Mouse (Mus musculus): ENCODE results near the gene Tmem81. TPM values are rescaled to one million over a fixed set of nuclear protein-coding genes. Genes with fewer than 3 reads are reported as not detected.

The Tmem81 gene
- total RNA-seq, 2 experiments from 2014 or later, result 1.3 to 1.7 TPM

DNA sequence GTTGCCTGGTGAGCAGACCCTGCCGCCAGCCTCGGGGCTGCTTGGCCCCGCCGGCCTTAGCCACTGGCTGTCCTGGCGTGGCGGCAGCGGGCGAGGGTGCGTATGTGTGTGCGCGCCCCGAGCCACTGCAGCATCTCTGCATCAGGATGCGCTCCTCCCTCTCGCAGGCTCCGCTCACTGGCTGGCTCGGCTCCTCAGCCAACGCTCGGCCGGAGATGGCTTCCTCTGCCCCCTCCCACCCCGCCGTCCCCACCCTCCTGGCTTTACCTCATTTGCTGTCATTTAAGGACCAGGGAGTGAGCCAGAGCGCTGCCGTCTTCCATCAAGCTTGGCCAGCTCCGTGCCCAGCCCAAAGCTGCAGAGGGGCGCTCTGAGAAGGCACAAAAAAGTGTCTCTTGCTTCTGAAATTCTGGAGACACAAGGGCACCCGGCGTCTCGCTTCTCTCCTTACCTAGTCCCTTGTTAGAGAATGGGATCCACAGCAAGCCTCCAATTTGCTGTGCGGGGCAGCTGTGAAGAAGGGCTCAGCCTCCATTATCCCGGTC, 36.8 kb downstream of the Tmem81 start, which contains the start of gene Cntn2:
Gene Cntn2 (minus strand): TSS at position 495 of the 545 bp plus-strand sequence.
- Histone ChIP-seq H3K27ac (no peak within 1 kb of the TSS), H3K4me3 (no peak within 1 kb of the TSS)
- no peak for TF ChIP-seq CTCF (IDR thresholded peaks at IDR 0.05)
- DNase-seq, result no peak
- intact Hi-C loops (cut with DNase I), result no loop called here

DNA sequence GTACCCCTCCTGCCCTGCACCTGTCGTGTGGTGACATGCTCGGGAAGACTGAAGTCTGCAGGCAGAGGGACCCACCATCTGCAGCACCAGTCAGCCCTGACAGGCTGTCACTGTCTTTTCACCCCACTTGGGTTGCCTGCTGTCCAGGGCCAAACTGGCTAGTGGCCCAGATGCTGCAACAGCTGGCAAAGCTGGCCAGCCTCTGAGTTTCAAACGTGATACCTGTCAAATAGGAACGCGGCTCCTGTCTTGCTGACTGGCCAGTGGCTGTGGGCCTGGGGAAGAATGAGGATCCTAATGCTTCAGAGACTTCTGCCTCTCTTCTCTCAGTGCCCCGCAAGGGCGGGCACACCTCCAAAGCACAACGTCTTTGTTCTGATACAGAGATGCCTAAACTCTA, 37.8 kb downstream of the Tmem81 start:
- H3K27ac ChIP-seq, result no peak overlapping the region
- peak; percentile 75 for DNase-seq
- intact Hi-C loops (cut with DNase I), result no loop called here

DNA sequence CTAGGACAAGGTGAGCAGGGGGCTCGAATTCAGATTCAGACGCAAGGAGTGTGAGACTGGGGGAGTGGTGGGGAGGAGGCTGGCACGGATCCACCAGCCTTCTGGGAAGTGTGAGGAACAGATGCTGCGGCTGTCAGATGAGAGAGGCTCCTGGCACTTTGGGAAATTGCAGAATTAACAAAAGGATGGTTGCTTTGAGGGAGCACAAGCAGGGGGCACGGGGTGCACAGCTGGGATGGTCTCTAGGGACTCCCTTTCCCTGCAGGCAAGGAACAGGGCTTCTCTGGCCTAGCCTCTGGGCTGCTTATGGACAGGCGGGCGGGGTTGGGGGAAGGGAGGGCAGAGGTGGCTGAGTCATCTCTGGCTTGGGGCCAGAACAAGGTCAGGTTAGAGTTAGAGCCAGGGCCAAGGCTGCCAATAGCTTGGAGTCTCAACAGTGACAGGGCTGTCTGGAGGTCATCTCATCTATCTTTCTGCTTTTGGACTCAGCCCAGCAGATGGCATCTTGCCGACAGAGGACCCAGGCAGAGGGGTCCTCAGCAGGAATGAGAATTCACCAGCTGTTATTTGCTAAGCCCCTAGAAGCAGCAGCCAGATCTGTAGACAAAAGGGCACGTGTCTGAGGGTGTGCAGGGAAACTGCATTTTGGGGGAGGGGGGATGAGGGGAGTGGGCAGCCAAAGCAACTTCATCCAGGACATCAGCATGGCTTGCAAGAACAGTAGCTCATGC, 52.0 kb downstream of the Tmem81 start:
- intact Hi-C loops (cut with DNase I), result no loop called here
- Histone ChIP-seq H3K4me3 (no peak overlapping the region), H3K27ac (no peak overlapping the region)
- DNase-seq, result peak; percentile 85
- TF ChIP-seq CTCF (IDR thresholded peaks at IDR 0.05), result no peak

More for the DNA sequence above, 37.8 kb downstream of the Tmem81 start:
- no peak overlapping the region for H3K4me3 ChIP-seq
- TF ChIP-seq CTCF (IDR thresholded peaks at IDR 0.05), result no peak

Other genes starting within 250 kb of the Tmem81 start
- gene Klhdc8a, start 207.6 kb upstream of the Tmem81 start, total RNA-seq (2021), result under 1 TPM; 0.13 to 0.31 TPM
- gene Nuak2, start 190.1 kb upstream of the Tmem81 start, total RNA-seq (2021), result under 1 TPM; 0.38 to 0.98 TPM
- 10 to 100 TPM; 29.4 to 40.8 TPM for gene Tmcc2, start 114.9 kb upstream of the Tmem81 start, total RNA-seq (2021)
- 10 to 100 TPM in 1 of 2 experiments, 1 to 10 TPM in 1; 9.7 to 11.1 TPM for gene Dstyk, start 88.7 kb upstream of the Tmem81 start, total RNA-seq (2021)
- gene Rbbp5, start 28.9 kb upstream of the Tmem81 start, total RNA-seq (2021), result 10 to 100 TPM; 18.4 to 23.5 TPM
- gene Cntn2, start 37.0 kb downstream of the Tmem81 start, total RNA-seq (2021), result under 1 TPM in 1 of 2 experiments, not detected in 1; 0.08 TPM
- gene Nfasc, start 235.6 kb downstream of the Tmem81 start, total RNA-seq (2021), result under 1 TPM; 0.25 to 0.28 TPM

All from gastrocnemius, adult 2 months (tissue).